10 mouse cellular contexts compared by ENCODE assay signal in genomic region chr16:70561635-70562348, GRCm38 (mm10).
DNase-seq lines count a peak whose midpoint lies in the region; ATAC-seq and TF ChIP-seq lines count a peak whose summit lies in the region.
"Had no signal": no experiment of that assay in that cellular context is flagged by ENCODE, and none has a peak within 500 bp of the region (broad histone marks: within the 10 kb centered on the region; RNA-seq: fewer than 3 reads in every experiment).

No protein-coding gene starts in this region.

- no peak for ATAC-seq in heart, embryonic 11.5 days (replicated peaks; ENCODE audit: insufficient number of reproducible peaks, low FRiP score, low TSS enrichment)
- ATAC-seq in limb, embryonic 14.5 days (ENCODE audit: low FRiP score, low read depth) = peak; percentile 89
- ATAC-seq in hindbrain, embryonic 16.5 days = no peak

- H3K4me3 ChIP-seq in heart, adult 2 months = no peak overlapping the region
- H3K4me3 ChIP-seq in heart, embryonic 11.5 days (ENCODE audit: low read depth, low read length) = no peak overlapping the region
- peak overlapping the region; percentile 50 for H3K4me3 ChIP-seq in gastrocnemius, adult 2 months
- no peak overlapping the region for H3K4me3 ChIP-seq in limb, embryonic 14.5 days (replicated peaks; ENCODE audit: low read length)
- H3K4me3 ChIP-seq in hindbrain, embryonic 16.5 days (ENCODE audit: low read length) = no peak overlapping the region

- H3K36me3 ChIP-seq in heart, adult 2 months (ENCODE audit: control insufficient read depth, insufficient read depth, low read length) = no peaks in the 10 kb centered on the region
- H3K36me3 ChIP-seq in heart, embryonic 11.5 days (ENCODE audit: control insufficient read depth, insufficient read depth, low read length) = no peaks in the 10 kb centered on the region
- H3K36me3 ChIP-seq in limb, embryonic 14.5 days (ENCODE audit: control insufficient read depth, insufficient read depth, low read length) = no peaks in the 10 kb centered on the region
- H3K36me3 ChIP-seq in hindbrain, embryonic 16.5 days (ENCODE audit: control insufficient read depth, insufficient read depth, low read length) = no peaks in the 10 kb centered on the region

- no peak for TF ChIP-seq CTCF in heart, adult 2 months (IDR thresholded peaks at IDR 0.05)
- no peak for TF ChIP-seq CTCF in gastrocnemius, adult 2 months (IDR thresholded peaks at IDR 0.05)

- no peaks in the 10 kb centered on the region for H3K79me2 ChIP-seq in heart, adult 2 months (replicated peaks; ENCODE audit: control insufficient read depth, insufficient read depth, low read length)

- intact Hi-C loops in heart, adult 2 months (cut with DNase I) = loop anchor here (10.0 kb wide), 1 partner anchor 247 kb away; the partner anchor contains the start of gene Gbe1
- intact Hi-C loops in gastrocnemius, adult 2 months (cut with DNase I) = no loop called here
- intact Hi-C loops in heart, postnatal 36 days (cut with DNase I) = loop anchor here (10.0 kb wide), 1 partner anchor 247 kb away; the partner anchor contains the start of gene Gbe1

- peaks cover 2% of the 10 kb centered on the region for H3K4me1 ChIP-seq in heart, adult 2 months (ENCODE audit: control insufficient read depth, insufficient read depth, low read length)
- H3K4me1 ChIP-seq in heart, embryonic 11.5 days (ENCODE audit: control insufficient read depth, insufficient read depth, low read length) = no peaks in the 10 kb centered on the region
- H3K4me1 ChIP-seq in limb, embryonic 14.5 days (ENCODE audit: control insufficient read depth, insufficient read depth, low read length) = peaks cover 13% of the 10 kb centered on the region; the same call in 1 of the 2 replicates
- no peaks in the 10 kb centered on the region for H3K4me1 ChIP-seq in hindbrain, embryonic 16.5 days (ENCODE audit: control insufficient read depth, insufficient read depth, low read depth, low read length)

- no peak for TF ChIP-seq POLR2A in heart, adult 2 months (IDR thresholded peaks at IDR 0.05; ENCODE audit: insufficient read depth, low read depth, low read length)
- no peak for TF ChIP-seq POLR2A in limb, embryonic 14.5 days (IDR thresholded peaks at IDR 0.05; ENCODE audit: borderline replicate concordance, extremely low read depth, insufficient read depth, insufficient read length)

- TF ChIP-seq EP300 in heart, adult 2 months (IDR thresholded peaks at IDR 0.05; ENCODE audit: insufficient read depth, low read depth, low read length) = no peak

- H3K9ac ChIP-seq in heart, adult 2 months (ENCODE audit: low read depth, low read length) = no peak overlapping the region
- H3K9ac ChIP-seq in heart, embryonic 11.5 days (ENCODE audit: low read depth, low read length) = no peak overlapping the region
- no peak overlapping the region for H3K9ac ChIP-seq in limb, embryonic 14.5 days (ENCODE audit: low read depth, low read length, severe bottlenecking)
- no peak overlapping the region for H3K9ac ChIP-seq in hindbrain, embryonic 16.5 days (ENCODE audit: low read depth, low read length)

- 77% methylated on average over 10 of the region's 10 CpGs for WGBS in heart, adult 2 months
- 75% methylated on average over 10 of the region's 10 CpGs for WGBS in heart, embryonic 11.5 days (ENCODE audit: insufficient replicate concordance)
- WGBS in limb, embryonic 14.5 days = 41% methylated on average over 10 of the region's 10 CpGs
- 89% methylated on average over 10 of the region's 10 CpGs for WGBS in hindbrain, embryonic 16.5 days

- no peak overlapping the region for H3K27ac ChIP-seq in heart, adult 2 months
- H3K27ac ChIP-seq in heart, embryonic 11.5 days (ENCODE audit: low read depth, low read length) = no peak overlapping the region
- no peak overlapping the region; the same call in 1 of the 2 replicates for H3K27ac ChIP-seq in gastrocnemius, adult 2 months
- no peak overlapping the region for H3K27ac ChIP-seq in limb, embryonic 14.5 days (replicated peaks; ENCODE audit: low read depth, low read length)
- no peak overlapping the region for H3K27ac ChIP-seq in hindbrain, embryonic 16.5 days (ENCODE audit: low read depth, low read length)

- no peak overlapping the region for H3K4me2 ChIP-seq in heart, embryonic 11.5 days
- peak overlapping the region; percentile 6 for H3K4me2 ChIP-seq in limb, embryonic 14.5 days (replicated peaks; ENCODE audit: low read depth, low read length, severe bottlenecking)
- H3K4me2 ChIP-seq in hindbrain, embryonic 16.5 days (ENCODE audit: low read length) = no peak overlapping the region

- no peaks in the 10 kb centered on the region for H3K27me3 ChIP-seq in heart, adult 2 months (ENCODE audit: control insufficient read depth, insufficient read depth, low read length)
- no peaks in the 10 kb centered on the region for H3K27me3 ChIP-seq in heart, embryonic 11.5 days (ENCODE audit: control insufficient read depth, insufficient read depth, low read length)
- H3K27me3 ChIP-seq in limb, embryonic 14.5 days (ENCODE audit: control insufficient read depth, insufficient read depth, low read length) = no peaks in the 10 kb centered on the region
- no peaks in the 10 kb centered on the region for H3K27me3 ChIP-seq in hindbrain, embryonic 16.5 days (replicated peaks; ENCODE audit: control insufficient read depth, insufficient read depth, low read length)

- peak; percentile 71 to 72 for DNase-seq in heart, adult 2 months
- DNase-seq in gastrocnemius, adult 2 months = peak; percentile 61
- DNase-seq in heart, postnatal 36 days = peak; percentile 61 to 70
- DNase-seq in limb, embryonic 14.5 days (ENCODE audit: low spot score) = peak; percentile 64
- no peak for DNase-seq in neural tube, embryonic 10.5 days (ENCODE audit: extremely low spot score, low spot score)
- DNase-seq in right cerebral cortex, postnatal 14 days = no peak
- DNase-seq: right cerebral cortex, postnatal 25 days; thymus, adult 18-20 months had no signal

- H3K9me3 ChIP-seq in heart, embryonic 11.5 days (replicated peaks; ENCODE audit: control insufficient read depth, low read length) = no peaks in the 10 kb centered on the region
- no peaks in the 10 kb centered on the region for H3K9me3 ChIP-seq in limb, embryonic 14.5 days (ENCODE audit: control insufficient read depth, low read length)
- H3K9me3 ChIP-seq in hindbrain, embryonic 16.5 days (ENCODE audit: control insufficient read depth, low read length) = no peaks in the 10 kb centered on the region

Comparison
In these comparisons a context has a peak if more than half of its experiments do, and no peak if none do; other contexts are left out.
1. DNase-seq: peak in heart, adult 2 months (2 of 2), gastrocnemius, adult 2 months (single experiment), heart, postnatal 36 days (2 of 2) and limb, embryonic 14.5 days (single experiment); none in neural tube, embryonic 10.5 days (single experiment) and right cerebral cortex, postnatal 14 days (single experiment).